Mouse (Mus musculus) liver (tissue): ENCODE measurements at regions not wholly inside any gene's neighbourhood (a gene's known extent, or its start where the extent isn't known, plus 50 kb on each side); places are given as distances from the start of the nearest gene placed in this dataset.

Experiments
- DNase-seq: peaks from one replicate; pipeline ENCODE4 v3.0.0-alpha.2; 2020; ENCODE audit warnings: mixed read lengths

DNA sequence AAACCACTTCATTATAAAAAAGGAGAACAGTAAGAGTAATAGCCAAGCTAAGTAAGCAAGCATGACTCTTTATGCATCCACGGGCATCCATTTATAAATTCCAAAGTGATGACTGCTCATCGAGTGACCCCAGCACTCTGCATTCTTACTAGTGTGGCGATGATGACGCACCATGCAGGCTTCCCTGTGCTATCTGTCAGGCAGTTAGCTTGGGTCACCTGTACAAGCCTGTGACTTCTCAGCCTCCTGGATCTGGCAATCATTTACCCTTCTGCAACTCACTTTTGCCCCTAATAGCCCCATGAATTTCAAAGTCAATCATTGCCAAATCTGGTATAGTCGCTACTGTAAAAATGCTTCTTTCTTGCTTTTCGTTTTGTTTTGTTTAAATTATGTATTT lies 237.3 kb downstream of the Klf5 start:
- no peak for DNase-seq

DNA sequence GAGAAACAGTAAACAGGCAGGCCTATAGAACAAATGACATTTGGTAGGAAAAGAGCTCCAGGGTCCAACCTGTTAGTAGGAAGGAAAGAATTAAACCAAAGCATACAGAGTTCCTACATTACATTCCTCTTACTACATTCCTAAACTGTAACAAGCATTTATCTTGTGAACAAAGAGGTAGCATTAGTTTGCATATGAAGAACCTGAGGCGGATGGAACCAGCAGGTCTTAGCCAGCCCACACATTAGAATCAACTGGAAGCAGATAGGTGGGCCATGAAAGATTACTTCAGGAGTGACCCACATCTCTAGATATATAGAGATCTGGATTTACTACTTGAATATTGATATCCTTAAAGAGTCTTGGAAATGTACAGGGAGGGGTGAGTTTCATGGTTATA lies 238.8 kb downstream of the Klf5 start:
- no peak for DNase-seq

DNA sequence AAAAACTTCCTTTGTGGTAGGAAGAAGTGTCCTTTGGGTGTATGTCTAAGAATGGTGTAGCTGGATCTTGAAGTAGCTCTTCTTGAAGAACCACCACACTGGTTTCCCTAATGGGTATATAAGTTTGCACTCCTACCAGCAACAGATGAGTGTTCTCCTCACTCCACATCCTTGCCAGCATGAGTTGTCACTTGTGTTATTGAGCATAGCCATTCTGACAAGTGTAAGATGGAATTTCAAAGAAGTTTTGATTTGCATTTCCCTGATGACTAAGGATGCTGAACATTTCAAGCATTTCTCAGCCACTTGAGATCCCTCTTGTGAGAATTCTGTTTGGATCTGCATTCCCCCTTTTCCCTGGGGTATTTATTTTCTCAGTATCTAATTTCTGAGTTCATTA lies 243.2 kb downstream of the Klf5 start:
- no peak for DNase-seq

DNA sequence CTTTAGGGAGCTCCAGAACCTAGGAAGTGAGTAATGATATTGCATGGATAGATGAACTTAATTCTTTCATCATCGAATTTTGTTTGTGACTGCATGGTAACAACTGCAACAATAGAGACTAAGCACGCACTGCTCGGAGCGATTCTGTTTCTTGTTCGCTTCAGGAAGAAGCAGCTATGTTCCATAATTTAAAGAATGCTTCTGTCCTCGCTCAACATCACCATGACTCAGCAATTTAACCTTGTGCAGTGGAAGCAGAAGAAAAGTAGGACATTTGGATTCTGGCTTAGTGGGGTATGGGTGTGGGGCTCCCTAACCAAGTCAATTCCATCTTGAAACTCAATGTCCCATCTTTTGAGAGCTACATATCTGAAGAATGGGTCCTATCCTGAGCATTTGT lies 249.4 kb downstream of the Klf5 start:
- no peak for DNase-seq

DNA sequence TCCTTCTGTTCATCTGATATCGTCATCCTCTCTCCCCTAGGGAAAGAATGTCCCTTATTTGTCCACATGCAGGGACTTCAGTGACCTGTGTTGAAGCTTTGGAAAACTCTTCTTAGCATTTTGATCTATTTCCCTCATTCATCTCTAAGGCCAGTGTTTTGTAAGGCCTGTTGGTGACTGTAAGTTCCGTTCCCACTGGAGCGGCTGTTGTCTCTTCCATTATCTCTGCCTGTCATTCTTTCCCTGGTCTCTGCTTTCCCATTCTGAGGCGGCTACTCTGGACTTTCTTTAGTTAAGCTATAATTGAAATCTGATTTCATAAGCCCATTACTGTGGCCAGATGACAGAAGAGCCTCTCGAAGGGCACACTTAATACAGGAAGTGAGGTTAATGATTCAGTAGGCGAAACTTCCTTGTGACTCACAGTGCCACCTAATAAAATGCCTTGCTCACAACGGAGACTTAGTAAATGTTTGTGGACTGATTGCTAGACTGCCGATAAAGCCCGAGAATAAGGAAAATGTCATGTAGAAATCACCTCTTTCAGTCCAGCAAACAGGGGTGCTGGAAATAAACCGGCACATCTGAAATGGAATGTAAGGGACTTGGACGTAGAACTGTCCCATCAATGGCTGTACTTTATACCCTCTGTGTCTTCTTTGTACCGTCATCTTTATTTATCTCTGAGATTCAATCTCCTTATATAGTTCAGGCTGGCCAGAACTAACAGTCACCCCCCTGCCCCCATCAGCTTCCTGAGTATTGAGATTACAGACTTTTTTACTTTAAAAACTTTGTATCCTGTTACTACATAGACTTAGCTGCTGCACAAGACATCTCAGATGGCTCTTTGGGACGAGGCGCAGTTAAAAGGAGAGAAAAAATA lies 250.1 kb downstream of the Klf5 start:
- DNase-seq, result no peak

DNA sequence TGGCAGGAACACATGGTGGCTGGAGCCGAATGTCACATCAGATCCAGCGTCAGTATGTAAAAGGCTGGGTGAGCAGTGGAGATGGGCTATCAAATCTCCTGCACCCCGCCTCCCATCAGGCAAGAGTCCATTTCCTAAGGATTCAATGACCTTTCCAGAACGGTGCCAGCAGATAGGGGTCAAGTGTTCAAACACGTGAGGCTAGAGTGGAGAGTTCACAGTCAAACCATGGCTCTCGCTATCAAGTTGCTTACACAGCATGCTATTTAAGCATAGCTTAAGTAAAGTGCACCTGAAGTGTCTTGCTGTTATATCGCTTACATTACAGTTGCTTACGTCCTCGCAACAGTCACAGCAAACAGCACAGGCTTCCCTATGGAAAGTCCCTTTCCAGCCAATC lies 265.5 kb downstream of the Klf5 start:
- no peak for DNase-seq

DNA sequence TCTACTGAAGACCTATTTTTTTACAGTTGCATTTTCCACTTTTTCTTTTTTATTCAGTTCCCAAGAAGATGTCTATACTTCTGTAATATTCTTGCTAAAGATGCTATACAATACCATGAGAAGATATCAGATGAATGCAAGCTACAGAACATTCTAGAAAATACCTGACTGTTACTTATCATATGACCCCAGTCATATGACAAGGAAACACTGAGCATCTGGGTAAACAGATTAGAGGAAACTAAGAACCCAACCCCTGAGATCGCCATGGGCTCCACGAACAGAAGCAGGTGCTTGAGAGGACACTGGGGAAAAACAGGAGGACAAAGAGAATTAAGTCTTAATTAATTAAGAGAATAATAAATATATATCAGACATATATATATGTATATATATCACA lies 275.7 kb downstream of the Klf5 start:
- DNase-seq, result no peak

DNA sequence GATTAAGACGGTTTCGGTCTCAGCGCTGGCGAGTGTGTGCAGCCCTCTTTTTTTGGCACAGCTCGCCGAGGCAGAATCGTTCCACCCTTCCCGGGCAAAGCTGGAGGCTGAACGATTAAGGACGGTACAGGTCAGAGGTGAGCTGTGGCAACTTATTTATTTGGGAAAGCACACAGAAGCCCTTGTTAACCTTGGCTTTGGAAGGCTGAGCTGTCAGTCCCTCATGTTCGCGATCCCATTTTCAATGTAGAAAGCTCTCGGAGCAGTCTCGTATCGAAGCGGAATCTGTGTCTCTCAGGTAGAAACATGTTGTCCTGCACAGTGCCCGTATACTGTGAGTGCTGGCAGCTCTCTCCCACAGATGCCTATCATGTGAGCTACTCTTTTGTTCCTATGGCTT lies 280.2 kb downstream of the Klf5 start:
- DNase-seq, result no peak

DNA sequence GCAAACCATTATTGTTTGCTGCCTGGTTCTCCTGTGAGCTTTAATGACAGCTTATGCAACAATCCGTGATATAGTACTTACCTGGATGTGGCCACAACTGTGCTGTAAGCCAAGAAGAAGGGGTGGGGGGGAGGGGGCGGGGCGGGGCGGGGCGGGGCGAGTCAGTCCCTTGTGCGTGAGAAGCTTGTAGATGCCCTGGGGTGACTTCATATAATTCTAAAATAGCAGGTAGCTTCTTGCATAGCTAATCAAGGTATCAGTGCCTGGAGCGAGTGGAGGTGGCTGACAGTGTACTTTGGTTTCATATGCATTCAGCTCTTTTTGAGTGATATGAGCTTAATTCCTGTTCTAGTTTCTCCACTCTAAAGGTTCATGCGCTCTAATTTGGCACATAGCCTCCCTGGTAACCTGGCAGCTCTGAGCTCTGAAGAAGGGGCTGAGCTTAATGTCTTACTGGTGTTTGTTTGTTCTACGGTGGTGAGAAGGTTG lies 280.8 kb downstream of the Klf5 start:
- DNase-seq, result no peak

DNA sequence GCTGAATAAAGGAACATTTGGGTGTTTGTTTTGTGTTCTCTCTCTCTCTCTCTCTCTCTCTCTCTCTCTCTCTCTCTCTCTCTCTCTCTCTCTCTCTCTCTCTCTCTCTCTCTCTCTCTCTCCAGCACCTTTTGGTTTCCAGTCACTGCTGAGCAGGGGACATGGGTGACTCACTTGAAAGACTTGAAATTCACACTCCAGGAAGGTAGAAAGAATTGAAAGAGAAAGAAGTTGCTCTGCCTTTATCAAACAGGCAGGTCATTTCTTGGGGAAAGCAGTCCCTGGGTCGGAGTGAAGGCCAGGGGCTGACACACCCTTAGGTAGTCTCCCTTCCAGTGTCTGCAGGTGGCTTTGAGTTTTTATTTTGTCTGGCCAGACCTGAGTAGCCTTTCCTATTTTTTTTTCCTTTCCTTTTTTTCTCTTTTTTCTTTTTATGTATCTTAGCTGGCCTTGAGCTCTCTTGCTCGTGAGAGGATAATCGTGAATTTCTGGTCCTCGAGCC lies 281.3 kb downstream of the Klf5 start:
- no peak for DNase-seq

DNA sequence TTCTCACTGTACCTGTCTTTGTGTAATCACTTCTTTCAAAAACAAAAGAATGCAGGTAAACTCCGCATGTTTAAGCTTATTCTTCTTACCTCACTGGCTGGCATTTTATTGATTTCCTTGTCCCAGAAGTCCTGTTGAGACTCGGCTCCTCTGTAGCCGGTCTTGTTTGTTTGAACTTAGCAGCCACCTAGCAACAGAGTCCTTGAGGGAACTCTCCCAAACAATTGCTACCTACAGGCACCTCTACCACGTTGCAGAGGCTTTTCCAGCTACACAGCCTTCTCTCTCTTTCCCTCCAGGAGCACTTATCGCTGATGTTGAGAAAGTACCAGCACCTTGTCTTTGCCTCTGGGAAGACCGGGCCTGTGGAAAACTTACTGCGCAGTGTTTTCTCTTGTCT lies 285.7 kb downstream of the Klf5 start:
- no peak for DNase-seq

DNA sequence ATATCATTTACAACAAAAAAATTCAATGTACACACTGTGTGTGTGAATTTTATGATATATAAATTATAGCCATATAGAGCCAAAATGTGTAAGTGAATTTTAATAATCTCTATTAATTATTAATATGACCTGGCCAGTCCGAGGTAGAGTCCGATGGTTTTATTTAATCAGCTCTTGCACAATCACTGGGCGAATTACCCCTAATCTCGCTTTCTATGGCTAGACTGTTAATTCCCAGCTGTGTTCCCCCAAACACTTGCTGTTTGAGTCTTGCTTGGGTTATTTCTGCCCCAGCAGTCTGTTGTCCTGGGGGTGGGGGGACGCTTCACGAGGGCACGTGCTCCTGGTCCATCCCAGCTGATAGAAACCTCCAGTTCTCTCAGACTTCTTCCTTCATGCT lies 287.5 kb downstream of the Klf5 start:
- DNase-seq, result no peak

DNA sequence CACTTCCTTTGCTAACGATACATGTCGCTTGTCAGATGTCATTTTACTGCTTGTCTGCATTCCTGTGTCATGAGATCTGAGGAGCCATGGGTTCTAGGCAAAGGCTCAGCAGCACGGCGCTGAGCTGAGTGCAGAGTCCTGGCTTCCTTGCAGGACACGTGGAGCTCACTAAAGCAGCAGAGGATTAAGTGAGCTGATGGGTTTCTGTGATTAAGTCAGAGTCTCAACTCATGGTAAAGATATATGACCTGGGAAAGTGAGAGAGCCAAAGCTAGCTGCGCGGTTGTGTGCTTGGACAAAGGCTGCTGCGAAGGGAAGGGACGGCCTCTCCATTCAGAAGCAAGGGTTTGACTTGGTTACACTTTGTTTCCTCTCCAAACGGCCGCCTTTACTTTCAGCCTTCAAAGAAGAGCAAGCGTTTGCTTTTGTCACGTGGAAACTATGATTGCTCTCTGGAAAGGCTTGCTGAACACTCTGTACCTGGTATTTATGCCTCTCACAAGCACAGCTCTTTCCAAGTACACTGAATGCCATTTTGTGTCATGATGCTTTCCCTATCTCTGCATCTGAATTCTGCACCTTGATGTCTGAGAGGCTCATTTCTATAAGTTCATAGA lies 292.5 kb downstream of the Klf5 start:
- no peak for DNase-seq

DNA sequence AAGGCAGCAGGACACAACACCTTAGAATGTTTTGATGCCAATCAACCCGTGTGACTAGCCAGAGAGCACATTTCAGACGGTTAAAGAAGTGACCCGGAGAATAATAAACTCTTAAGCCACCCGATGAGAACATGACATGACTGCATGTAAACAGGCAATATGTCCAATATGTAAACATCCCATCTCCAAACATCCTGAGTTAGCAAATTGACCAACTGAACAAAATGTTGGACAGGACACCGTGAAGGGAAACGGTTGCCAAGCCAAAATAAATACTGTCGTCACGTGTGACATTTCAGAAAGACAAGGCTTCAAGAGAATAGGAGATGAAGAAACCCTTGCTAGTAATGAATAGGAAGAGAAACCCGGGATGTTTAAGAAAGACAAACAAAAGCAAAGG lies 294.4 kb downstream of the Klf5 start:
- no peak for DNase-seq

DNA sequence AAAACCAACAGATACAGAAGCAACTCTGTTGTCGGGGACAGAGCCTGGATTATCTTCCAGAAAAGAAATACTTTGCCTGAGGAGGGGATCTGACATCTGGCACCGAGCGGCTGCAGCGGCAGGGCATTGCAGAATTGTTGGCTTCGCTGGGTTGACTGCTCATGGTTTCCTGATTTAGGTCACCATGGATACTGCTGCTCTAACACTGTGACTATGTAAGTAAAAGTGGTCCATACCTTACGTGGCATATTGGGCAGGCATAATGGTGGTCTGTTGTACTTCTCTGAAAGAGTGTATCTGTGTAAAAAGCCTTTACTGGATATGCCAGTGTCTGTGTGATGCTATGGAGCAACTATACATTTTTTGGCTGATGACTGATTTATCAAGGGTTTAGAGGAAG lies 295.4 kb downstream of the Klf5 start:
- no peak for DNase-seq

DNA sequence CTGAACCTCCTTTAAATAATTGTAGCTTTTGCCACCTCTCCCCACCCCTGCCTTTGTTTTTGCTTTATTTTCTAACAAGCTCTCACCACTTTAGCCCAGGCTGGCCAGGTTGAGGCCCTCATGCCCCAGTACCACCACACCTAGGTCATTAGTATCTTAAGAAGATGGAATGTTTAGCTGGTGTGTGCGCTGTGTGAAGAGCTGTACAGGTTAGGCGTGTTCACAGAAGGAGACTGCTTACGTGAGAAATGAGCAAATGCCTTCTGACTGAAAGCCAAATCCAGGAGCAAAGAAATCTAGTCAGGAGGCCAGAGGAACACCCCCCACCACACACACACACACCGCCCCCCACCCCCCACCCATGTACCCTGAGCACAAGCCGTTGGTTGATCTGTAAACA lies 303.4 kb downstream of the Klf5 start:
- no peak for DNase-seq

DNA sequence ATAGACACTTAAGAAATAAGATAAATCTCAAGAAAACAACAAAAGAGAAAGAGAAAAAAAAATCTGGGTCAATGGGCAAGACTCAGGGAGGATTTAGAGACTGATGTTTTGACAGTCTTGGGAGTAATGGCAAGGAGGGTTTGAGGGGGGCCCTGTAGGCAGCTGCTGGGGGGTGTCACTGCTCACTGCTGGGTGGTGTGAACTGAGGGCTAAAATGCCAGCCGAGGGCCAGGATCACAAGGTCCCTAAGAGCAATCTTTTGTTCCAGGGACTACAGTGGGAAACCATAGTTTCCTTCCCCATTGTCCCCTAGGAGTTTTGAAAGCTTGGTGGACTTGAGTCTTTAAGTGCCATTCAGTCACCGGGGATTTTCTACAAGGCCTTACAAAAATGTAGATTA lies 304.8 kb downstream of the Klf5 start:
- no peak for DNase-seq

DNA sequence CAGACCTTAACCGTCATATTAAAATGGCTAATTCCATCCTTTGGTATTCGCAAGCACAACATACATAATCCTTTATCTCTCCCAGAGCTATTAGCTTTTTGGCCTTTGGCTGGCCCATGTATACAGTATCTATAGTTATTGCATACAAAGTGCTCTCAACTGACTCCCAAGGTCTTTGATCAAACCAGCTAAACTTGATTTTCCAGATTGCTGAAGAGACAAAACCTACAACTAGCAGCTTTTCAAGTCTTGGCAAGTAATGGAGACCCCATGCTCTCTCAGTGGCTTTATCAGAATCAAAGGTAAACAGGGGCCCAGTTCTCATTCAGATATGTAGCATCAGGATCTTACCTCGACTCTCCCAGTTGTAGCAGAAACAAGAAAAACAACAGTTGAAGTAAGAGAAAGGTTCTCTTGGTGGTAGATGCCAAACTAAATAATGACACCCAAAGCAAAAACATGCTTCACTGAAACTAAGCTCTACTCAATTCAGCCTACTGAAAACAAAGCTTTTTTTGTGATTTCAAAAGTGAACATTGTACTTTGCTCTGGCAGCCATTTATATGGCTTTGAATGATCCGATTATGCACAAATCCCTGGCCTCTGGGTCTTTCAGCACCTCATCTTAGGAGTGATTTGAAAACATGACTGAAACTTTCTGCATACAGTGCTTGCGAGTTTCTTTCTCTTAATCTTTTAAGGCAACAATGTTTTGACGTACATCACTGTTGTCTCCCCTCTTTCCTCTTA lies 307.0 kb downstream of the Klf5 start:
- DNase-seq, result no peak

DNA sequence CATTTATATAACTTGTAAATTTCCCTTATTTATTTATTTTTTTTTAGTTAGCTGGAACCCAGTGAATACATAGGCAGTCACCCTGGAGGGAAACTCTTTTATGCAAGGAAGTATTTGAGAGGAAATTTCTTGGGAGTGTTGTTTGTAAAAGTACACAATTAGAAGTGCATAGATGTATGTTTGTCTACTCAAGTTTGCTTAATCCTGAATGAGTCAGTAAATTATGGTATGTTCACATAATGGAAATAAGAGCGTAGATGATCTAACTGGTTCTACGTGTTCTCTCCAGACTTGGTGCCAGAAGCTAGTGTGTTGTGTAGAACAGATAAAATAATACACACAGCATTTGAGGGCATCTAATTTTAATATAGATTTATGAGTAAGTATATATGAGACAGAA lies 310.5 kb downstream of the Klf5 start:
- no peak for DNase-seq

DNA sequence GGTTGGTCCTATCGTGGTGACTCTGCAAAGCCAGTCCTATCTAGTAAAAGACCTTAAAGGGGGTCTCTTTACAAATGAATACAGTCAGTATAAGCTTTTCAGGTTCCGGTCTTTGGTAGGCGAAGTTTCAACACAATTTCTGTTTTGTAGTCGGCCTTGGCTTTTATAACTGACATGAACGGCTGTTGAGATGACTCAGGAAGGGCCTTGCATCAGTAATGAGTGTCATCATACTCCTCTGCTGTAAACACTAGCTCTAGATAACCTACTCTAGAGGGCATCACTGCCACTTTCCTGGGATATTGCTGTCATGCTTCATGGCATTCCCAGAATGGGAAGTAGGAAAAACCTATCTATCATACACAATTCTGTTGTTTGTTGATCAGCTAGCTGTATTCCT lies 312.9 kb downstream of the Klf5 start:
- no peak for DNase-seq

DNA sequence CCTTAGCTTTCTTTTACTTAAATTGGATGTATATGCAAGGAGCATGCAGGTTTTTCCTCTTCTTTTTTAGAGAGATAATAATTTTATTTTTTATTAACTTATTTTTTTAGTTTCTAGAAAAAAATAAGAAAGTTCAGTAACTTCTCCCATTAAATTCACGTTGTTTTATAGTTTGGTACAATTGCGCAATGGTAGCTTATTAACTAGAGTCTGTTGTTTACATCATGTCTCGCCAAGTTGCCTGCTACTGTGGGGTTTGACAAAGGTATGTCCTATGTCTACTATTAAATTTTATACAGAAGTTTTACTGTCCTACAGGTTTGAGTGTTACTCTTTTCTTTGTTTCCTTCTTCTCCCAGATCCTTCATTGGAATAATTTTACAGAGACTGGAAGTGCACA lies 313.6 kb downstream of the Klf5 start:
- DNase-seq, result no peak

DNA sequence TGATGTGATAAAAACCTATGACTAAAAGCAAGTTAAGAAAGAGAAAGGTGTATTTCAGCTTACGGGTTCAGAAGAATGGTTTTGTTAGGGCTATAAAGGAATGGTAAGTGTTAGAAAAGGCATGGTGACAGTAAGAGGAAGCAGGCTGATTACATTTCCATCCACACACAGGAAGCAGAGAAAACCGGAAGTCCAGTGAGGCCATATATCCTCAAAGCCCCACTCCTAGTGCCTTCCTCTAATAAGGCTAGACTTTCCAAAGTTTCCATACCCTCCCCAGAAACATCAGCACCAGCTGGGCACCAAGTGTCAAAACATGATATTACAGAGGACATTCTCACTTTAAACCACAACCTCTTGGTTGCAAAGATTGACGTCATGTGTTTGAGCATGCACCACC lies 316.3 kb downstream of the Klf5 start:
- no peak for DNase-seq

DNA sequence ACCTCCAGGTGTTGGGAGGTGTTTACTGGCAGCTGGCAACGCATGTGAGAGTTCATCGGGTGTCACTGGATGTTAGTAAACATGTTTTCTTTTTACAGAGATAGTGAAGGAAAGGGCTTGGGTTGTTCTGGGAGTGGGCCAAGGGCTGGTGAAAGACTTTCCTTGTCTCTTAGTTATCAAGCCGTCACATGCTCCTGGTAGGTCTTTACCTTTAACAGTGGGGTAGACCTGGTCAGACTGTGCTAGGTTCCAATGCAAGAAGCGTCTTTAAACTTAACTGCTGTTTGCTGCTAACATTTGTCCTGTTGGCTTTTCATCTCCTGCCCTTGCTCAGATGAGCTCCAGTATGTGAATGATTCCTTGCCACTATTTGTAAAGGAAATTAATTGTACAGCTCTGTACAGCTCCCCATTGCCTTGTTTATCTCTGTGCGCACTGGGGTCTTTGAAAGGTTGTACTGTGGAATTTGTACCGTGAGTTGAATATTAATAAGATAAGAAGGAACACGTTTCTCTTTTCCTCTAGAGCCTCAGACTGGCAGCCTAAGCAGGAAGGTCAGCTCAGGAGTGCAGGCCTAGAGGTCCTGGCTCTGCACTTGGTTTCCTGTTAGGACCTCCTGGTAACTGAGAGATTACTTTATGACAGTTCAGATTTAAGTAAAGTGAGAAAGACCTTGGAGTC lies 318.3 kb downstream of the Klf5 start:
- no peak for DNase-seq
